Mouse (Mus musculus) frontal cortex, adult (tissue): Measurements from ENCODE around the gene Slc41a2.
A peak's percentile ranks its signal among the peaks of the same experiment; 100 is the strongest.

Source experiments
- ATAC-seq: cut with Nextera tagmentation; 2 replicates; pipeline ENCODE4 v1.9.2; 2017; ENCODE audit warnings: mild to moderate bottlenecking, moderate library complexity, mixed read lengths; ENCODE audit not compliant: low TSS enrichment

Slc41a2 gene

GRCm38 (mm10) chr10:83320396-83320795 lies 17.3 kb downstream of the Slc41a2 start:
- ATAC-seq, result no peak

- no peak for ATAC-seq
Observed at GRCm38 (mm10) chr10:83313033-83313432, 24.6 kb downstream of the Slc41a2 start.

GRCm38 (mm10) chr10:83310356-83310755 lies 27.3 kb downstream of the Slc41a2 start:
- ATAC-seq, result no peak

GRCm38 (mm10) chr10:83301687-83302086 lies 36.0 kb downstream of the Slc41a2 start:
- ATAC-seq, result no peak

- ATAC-seq, result no peak
Observed at GRCm38 (mm10) chr10:83301054-83301453, 36.6 kb downstream of the Slc41a2 start.

GRCm38 (mm10) chr10:83297017-83297416 lies 40.7 kb downstream of the Slc41a2 start:
- no peak for ATAC-seq

- ATAC-seq, result peak; percentile 52; the same call in 1 of the 2 replicates
Observed at GRCm38 (mm10) chr10:83294746-83295145, 42.9 kb downstream of the Slc41a2 start.

GRCm38 (mm10) chr10:83293352-83293751 lies 44.3 kb downstream of the Slc41a2 start:
- ATAC-seq, result no peak

- ATAC-seq, result no peak
Observed at GRCm38 (mm10) chr10:83291731-83292130, 46.0 kb downstream of the Slc41a2 start.

- no peak for ATAC-seq
Observed at GRCm38 (mm10) chr10:83287828-83288227, 49.9 kb downstream of the Slc41a2 start.

GRCm38 (mm10) chr10:83286399-83286798 lies 51.3 kb downstream of the Slc41a2 start:
- peak; percentile 62 for ATAC-seq

- peak; percentile 74 for ATAC-seq
Observed at GRCm38 (mm10) chr10:83285724-83286256, 51.9 kb downstream of the Slc41a2 start.

GRCm38 (mm10) chr10:83284916-83285315 lies 52.8 kb downstream of the Slc41a2 start:
- ATAC-seq, result no peak

- peak; percentile 98 for ATAC-seq
Observed at GRCm38 (mm10) chr10:83266731-83267130, 71.0 kb downstream of the Slc41a2 start.

GRCm38 (mm10) chr10:83266241-83266640 lies 71.4 kb downstream of the Slc41a2 start:
- no peak for ATAC-seq

- ATAC-seq, result no peak
Observed at GRCm38 (mm10) chr10:83264680-83265079, 73.0 kb downstream of the Slc41a2 start.

GRCm38 (mm10) chr10:83264056-83264455 lies 73.6 kb downstream of the Slc41a2 start:
- ATAC-seq, result no peak

- no peak for ATAC-seq
Observed at GRCm38 (mm10) chr10:83261264-83261663, 76.4 kb downstream of the Slc41a2 start.

- ATAC-seq, result no peak
Observed at GRCm38 (mm10) chr10:83251377-83251776, 86.3 kb downstream of the Slc41a2 start.

GRCm38 (mm10) chr10:83248036-83248435 lies 89.6 kb downstream of the Slc41a2 start:
- no peak for ATAC-seq

- no peak for ATAC-seq
Observed at GRCm38 (mm10) chr10:83245720-83246119, 92.0 kb downstream of the Slc41a2 start.

- no peak for ATAC-seq
Observed at GRCm38 (mm10) chr10:83244131-83244530, 93.6 kb downstream of the Slc41a2 start.

- ATAC-seq, result peak; percentile 85
Observed at GRCm38 (mm10) chr10:83242106-83242686, 95.5 kb downstream of the Slc41a2 start.

GRCm38 (mm10) chr10:83234391-83234790 lies 103.3 kb downstream of the Slc41a2 start:
- ATAC-seq, result no peak
